Mouse (Mus musculus) CD4-positive helper T cell, adult 2 months (primary cell): ENCODE data around the gene Gm29276.
"Not testable (repeated sequence)": the region's sequence is repeated elsewhere in the genome, so short reads cannot be mapped to it uniquely, and the experiment has no call there.

Source experiments
- DNase-seq: peaks from one replicate; pipeline ENCODE4 v3.0.0-alpha.2; 2012; ENCODE audit warnings: low read depth, missing footprints, low spot score

The Gm29276 gene

GRCm38 (mm10) chrY:42582150-42582549, at the start of gene Gm29276:
TSS of gene Gm29276 (minus strand) at chrY:42582250.
- DNase-seq, result not testable (repeated sequence)
